Mouse (Mus musculus) thymus, adult 18-20 months (tissue): ENCODE results near the gene Lrrk1.

ENCODE experiments used
- DNase-seq, 2 experiments: peaks; one replicate each; pipeline ENCODE4 v3.0.0; 2022; ENCODE audit warnings: mixed read lengths in 2 of 2

Gene Lrrk1

GRCm38 (mm10) chr7:66333906-66334500, 54.1 kb downstream of the Lrrk1 start:
- no peak for DNase-seq

GRCm38 (mm10) chr7:66332340-66332739, 55.8 kb downstream of the Lrrk1 start:
- no peak for DNase-seq

GRCm38 (mm10) chr7:66330610-66331009, 57.5 kb downstream of the Lrrk1 start:
- no peak for DNase-seq

GRCm38 (mm10) chr7:66327516-66327915, 60.6 kb downstream of the Lrrk1 start:
- DNase-seq: no peak

GRCm38 (mm10) chr7:66325419-66326053, 62.6 kb downstream of the Lrrk1 start:
- DNase-seq: no peak

- DNase-seq: no peak
These were observed 64.7 kb downstream of the Lrrk1 start for GRCm38 (mm10) chr7:66323252-66324015.

DNA sequence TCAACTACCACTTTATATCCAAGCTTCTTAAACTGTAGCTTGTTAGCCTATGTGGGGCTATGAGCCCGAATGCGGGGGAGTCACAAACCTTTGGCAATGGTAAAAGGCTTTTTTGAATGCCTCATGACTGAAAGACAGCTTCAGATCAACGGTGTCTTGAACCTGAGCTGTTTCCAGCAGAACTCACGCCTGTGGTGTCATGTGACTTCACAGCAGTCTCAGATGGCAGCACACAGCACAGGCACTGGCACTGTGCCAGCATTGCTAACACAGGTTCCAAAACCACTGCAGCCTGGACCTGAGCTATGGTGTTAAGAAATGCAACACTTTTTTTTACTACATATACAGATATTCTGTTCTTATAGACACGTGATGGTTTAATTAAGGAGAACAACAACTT, 67.2 kb downstream of the Lrrk1 start:
- no peak for DNase-seq

GRCm38 (mm10) chr7:66318147-66318546, 70.0 kb downstream of the Lrrk1 start:
- DNase-seq: no peak

DNA sequence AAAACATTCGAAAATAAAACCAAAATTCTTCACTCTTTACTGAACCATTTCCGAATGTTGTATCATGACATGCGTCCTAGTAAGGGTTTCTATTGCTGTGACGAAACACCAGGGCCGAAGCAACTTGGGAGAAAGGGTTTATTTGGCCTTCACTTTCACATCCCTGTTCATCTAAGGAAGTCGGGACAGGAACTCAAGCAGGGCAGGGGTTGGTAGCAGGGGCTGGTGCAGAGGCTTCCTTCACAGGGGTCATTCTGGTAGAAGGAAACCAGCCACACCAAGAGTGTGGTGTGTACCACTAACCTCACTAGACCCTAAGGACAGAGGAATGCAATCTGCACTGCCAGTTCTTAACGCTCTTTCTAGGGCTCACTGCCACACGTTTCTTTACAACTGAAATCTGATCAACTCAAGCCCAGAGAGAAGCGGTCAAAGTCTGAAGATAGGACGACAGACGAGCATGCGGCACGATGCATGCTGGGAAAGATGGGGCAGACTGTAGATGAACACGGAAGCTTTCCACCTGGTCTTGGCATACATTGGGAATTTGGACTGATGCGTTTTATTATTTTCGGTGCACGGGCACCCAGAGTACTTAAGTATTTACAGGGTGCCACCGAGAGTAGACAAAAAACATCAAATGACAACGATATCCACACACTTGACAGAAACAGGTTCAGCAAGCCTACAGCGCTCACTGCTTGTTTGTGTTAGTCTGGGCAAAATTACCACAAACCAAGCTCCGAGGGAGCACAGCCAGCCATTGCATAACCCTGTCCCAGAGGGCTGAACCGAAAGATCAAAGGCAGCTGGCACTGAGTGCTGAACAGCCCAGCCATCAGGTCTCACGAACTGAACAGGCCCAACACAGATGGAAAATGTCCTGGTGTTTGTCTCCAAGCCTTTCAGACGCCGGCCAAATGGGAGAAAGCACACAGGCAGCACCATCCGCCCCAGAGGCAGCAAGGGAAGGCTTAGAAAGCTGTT, 77.2 kb downstream of the Lrrk1 start:
- DNase-seq: no peak

DNA sequence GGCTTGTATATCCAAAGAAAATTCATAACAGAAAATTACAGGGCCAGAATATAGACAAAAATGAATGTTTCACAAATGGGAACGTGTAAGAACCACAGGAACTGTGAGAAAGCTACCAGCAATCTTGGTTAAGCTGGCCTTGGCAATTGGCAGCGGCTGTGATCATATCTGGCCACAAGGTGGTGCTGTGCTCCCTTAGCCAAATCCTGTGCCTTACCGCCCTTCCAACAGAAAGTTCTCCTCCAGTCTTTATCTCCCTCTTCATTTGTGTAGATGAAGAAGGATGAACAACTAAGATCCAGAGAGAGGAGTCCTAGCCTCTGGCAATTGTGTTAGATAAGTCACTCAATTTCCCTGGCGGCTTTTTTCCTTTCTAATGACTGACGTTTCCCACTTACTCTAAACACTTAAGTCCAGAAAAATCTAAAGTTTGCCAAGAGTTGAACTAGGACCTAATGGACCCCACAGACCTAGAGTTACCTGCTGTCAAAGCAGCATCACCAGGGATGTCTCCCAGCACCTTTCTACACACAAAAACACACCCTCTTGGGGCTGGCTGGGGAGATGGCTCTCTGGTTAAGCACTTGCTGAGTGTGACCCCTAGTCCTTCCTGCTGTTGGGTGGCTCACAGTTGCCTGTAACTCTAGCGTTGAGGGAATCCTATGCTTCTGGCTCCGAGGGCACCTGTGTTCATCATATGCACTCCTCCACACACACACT, 78.0 kb downstream of the Lrrk1 start:
- DNase-seq: no peak

DNA sequence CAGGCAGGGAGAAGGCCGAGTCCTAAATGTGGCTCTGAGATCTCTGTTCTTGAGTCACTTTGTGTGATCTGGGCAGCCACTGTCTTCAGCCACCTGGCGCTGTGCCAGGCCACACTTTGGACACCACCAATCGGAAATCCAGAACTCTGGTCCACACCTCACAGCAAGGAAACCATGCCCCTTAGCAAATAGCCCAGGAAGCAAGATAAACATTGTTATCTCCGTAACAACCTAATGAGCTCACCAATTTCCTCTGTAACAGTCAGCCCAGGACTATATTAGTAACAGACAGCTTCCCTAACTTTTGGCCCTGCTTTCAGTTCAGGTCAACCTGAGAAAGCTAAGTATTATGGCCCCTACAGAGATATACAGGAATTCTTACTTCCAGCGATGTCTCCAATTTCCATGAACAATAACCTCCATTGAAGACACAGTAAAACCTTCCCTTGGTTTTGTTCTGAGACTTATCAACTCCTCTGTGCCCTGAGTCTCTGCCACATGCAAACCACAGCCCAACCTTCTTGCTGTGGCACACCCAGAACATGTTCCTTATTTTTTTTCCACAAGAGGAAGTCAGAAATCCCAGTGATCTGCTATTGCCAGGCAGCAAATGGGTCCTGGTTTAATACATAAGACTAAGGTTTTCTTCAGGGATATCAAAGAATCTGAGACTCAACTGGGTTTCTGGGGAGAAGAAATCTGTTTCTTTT, 78.8 kb downstream of the Lrrk1 start:
- DNase-seq: no peak

GRCm38 (mm10) chr7:66308581-66309239, 79.4 kb downstream of the Lrrk1 start:
- no peak for DNase-seq

GRCm38 (mm10) chr7:66307791-66308190, 80.4 kb downstream of the Lrrk1 start:
- no peak for DNase-seq

DNA sequence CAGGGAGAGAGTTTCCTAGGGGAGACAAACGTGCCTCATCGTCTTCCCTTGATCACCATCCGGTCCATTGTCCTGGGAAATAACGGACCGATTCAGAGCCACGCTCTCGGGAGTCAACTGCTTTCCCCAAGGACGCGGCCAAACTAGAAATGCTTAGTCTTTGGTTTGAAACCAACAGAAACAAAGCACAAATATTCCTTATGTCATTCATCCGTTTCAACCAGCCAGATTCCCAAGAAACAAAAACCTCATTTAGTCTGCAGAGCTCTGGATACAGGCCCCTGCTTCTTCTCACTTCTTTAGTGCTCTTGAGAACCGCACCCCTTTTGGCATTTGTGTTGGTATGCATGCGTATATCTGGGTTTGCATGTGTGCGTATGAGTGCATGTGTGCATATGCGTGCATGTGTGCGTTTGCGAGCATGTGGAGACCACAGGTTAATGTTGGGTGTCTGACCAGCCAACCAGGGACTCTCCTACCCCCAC, 82.4 kb downstream of the Lrrk1 start:
- no peak for DNase-seq

- DNase-seq: no peak
These were observed 83.0 kb downstream of the Lrrk1 start for GRCm38 (mm10) chr7:66304993-66305713.

- DNase-seq: no peak
These were observed 84.1 kb downstream of the Lrrk1 start for GRCm38 (mm10) chr7:66303922-66304660.

- DNase-seq: no peak
These were observed 86.7 kb downstream of the Lrrk1 start for GRCm38 (mm10) chr7:66301486-66301885.

DNA sequence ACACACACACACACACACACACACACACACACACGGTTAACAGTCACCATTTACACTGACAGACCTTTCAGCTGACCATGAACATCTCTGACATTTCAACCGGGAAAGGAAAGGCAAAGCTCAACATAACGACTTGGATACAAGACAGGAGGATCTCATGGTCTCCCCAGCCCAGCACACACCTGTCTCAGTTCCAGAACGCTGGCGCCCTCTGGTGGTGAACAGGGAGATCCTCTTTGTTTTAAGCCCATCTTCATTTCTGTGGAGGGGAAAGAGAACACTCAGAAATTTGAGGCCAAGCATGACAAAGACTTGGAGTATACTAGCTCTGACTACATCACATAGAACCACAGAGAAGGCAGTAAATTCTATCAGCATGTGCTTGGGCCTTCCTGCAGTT, 87.5 kb downstream of the Lrrk1 start:
- DNase-seq: peak; percentile 26 to 43

GRCm38 (mm10) chr7:66297656-66298021, 90.5 kb downstream of the Lrrk1 start:
- DNase-seq: no peak
